Mouse (Mus musculus) erythroblast, embryonic 14.5 days (primary cell): ENCODE results near the gene Thsd4. TPM values are rescaled to one million over a fixed set of nuclear protein-coding genes. Genes with fewer than 3 reads are reported as not detected.

ENCODE experiments used
- H3K27me3 ChIP-seq: 2 replicates; pipeline ENCODE4 v1.6.1; 2012; ENCODE audit warnings: inconsistent platforms; ENCODE audit not compliant: control insufficient read depth
- H3K36me3 ChIP-seq: 2 replicates; pipeline ENCODE4 v1.6.1; 2012; ENCODE audit warnings: mild to moderate bottlenecking, inconsistent platforms; ENCODE audit not compliant: control insufficient read depth
- H3K4me1 ChIP-seq: 2 replicates; pipeline ENCODE4 v1.6.1; 2012; ENCODE audit warnings: inconsistent platforms; ENCODE audit not compliant: control insufficient read depth
- H3K4me3 ChIP-seq: replicated peaks from 2 replicates; pipeline ENCODE3; 2012; ENCODE audit warnings: moderate library complexity, mild to moderate bottlenecking, inconsistent platforms
- H3K9me3 ChIP-seq: 2 replicates; pipeline ENCODE4 v1.6.1; 2012; ENCODE audit warnings: low read length, inconsistent platforms, mixed read lengths; ENCODE audit not compliant: control insufficient read depth
- GATA1 ChIP-seq: IDR thresholded peaks from 2 replicates; pipeline ENCODE4 v1.6.1; 2012; ENCODE audit warnings: low read length, inconsistent platforms, mixed read lengths
- TAL1 ChIP-seq: IDR thresholded peaks from 3 replicates; pipeline ENCODE4 v1.6.1; 2012; ENCODE audit warnings: low read length, inconsistent platforms, mixed read lengths
- polyA plus RNA-seq: library from polyadenylated mRNA; stranded (reverse); fragments of >175 nt; gene quantifications from 2 replicates; pipeline ENCODE4 v1.2.3, GENCODE M21; 2012

Thsd4 gene
- polyA plus RNA-seq, 1 experiment = 0.01 TPM

DNA sequence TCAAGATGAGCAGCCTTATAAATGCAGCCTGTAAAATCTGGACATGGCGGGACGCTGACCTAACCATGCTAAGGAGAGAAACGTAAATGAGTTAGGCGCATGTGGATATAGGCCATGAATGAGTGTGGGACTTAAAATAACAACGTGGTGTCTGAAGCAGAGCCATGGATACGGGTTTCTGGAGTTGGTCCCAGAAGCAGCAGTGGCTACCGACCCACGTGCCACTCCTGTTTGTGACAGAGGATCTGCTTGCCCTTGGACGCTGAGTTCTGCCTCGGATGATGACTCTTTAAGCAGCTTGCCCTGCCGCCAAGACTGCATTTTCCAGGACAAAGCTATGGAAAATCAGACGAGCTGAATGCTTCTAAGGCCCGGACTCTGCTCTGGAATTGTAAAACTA is 262.2 kb downstream of the Thsd4 start:
- H3K9me3 ChIP-seq = no peaks in the 10 kb centered on the region
- no peak for TF ChIP-seq GATA1
- no peak for TF ChIP-seq TAL1

DNA sequence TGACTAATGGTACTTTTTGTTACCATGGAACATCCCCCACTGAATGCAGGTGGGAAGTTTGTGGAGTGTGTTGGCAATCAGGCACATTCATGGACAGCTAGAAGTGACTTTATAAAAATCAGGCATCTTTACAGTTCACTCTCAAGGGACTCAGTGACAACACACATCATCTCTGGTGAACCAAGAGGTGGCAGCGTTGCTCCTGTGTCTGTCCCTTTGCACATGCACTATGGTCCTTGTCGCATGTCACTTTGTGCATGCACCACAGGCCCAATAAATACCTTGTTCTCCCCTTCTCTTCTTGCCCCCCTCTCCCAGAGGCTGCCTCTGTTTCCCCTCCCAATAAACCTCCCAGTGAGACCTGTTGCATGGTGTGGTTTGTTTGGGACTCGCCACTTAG is 270.1 kb downstream of the Thsd4 start:
- peaks cover 9% of the 10 kb centered on the region for H3K4me1 ChIP-seq
- H3K27me3 ChIP-seq = no peaks in the 10 kb centered on the region
- H3K9me3 ChIP-seq = no peaks in the 10 kb centered on the region
- H3K4me3 ChIP-seq = no peak overlapping the region
- TF ChIP-seq GATA1 = no peak
- TF ChIP-seq TAL1 = no peak
- H3K36me3 ChIP-seq = no peaks in the 10 kb centered on the region

More for the DNA sequence above, 262.2 kb downstream of the Thsd4 start:
- no peaks in the 10 kb centered on the region for H3K36me3 ChIP-seq
- no peak overlapping the region for H3K4me3 ChIP-seq
- no peaks in the 10 kb centered on the region for H3K27me3 ChIP-seq
- peaks cover 47% of the 10 kb centered on the region for H3K4me1 ChIP-seq

DNA sequence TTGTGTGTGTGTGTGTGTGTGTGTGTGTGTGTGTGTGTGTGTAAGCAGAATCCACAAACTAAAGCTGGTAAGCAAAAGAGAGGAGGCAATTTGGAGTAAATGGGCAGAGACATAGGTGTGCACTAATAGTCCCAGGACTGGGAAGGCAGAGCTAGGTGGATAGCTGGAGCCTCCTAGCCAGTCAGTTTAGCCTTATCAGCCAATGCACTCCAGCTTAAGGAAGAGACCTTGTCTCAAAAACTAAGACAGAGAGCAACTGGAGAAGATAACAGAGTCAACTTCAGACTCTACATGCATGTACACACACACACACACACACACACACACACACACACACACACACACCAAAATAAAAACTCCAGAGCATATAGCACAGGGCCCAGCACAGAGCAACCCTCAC is 271.4 kb downstream of the Thsd4 start:
- Histone ChIP-seq H3K4me3 (no peak overlapping the region), H3K36me3 (no peaks in the 10 kb centered on the region), H3K27me3 (no peaks in the 10 kb centered on the region), H3K9me3 (no peaks in the 10 kb centered on the region), H3K4me1 (peaks cover 5% of the 10 kb centered on the region)
- TF ChIP-seq GATA1 = no peak
- no peak for TF ChIP-seq TAL1

DNA sequence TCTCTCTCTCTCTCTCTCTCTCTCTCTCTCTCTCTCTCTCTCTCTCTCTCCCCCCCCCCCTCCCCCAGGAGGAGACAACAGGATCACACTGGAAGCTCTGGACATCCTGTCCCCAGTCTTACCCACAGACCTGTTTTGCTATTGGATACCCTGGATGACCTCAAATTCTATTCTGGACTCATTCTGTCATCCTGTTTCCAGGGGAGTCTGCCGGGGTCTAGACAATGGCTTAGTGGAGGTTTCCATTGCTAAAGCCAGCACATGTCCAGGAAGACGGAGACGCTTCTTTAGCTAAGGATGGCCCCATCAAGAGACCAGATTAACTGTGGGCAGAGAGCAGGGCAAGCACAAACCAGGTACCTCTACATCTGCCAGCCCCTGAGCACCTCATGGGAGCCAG is 273.8 kb downstream of the Thsd4 start:
- no peak overlapping the region for H3K4me3 ChIP-seq
- TF ChIP-seq TAL1 (no peak), GATA1 (no peak)
- no peaks in the 10 kb centered on the region for H3K27me3 ChIP-seq
- H3K36me3 ChIP-seq = no peaks in the 10 kb centered on the region
- no peaks in the 10 kb centered on the region for H3K9me3 ChIP-seq
- H3K4me1 ChIP-seq = peaks cover 2% of the 10 kb centered on the region

DNA sequence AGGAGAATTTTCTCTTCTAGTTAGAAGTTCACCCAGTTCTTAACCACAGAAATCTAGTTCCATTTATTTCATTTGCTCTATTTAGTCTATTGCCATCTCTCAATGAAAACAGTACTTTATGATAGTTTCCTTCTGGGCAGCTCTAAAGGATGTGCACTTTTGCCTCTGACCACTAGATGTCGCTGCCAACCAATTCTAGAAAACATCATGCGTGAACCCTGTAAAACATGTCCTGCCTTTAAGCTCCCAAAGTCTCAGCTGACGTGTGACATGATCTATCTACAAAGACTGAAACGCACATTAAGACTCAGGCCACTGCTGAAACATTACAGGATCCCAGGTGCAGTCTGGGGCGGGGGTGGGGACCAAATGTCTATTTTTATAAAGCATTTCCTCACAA is 276.9 kb downstream of the Thsd4 start:
- TF ChIP-seq TAL1 = no peak
- no peak for TF ChIP-seq GATA1
- Histone ChIP-seq H3K27me3 (no peaks in the 10 kb centered on the region), H3K4me1 (no peaks in the 10 kb centered on the region), H3K36me3 (no peaks in the 10 kb centered on the region), H3K4me3 (no peak overlapping the region), H3K9me3 (no peaks in the 10 kb centered on the region)

DNA sequence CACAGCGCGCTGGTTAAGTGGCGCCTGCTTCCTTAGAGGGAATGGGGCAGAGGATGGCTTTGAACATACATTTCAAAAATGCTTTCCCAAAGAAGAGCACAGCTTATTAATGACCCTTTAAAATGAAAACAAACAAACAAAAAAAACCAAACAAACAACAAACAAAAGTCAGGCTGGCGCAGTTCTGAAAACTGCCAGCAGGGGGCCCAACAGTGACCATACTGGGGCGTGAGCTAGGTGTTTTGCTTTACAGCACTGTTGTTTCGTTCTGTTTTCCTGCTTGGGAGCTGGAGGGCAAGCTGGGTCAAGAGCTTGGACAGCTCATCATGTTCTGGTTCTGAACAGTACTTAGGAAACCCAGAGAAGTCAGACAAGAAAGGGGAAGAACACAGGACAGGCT is 278.3 kb downstream of the Thsd4 start:
- Histone ChIP-seq H3K36me3 (no peaks in the 10 kb centered on the region), H3K9me3 (no peaks in the 10 kb centered on the region), H3K4me1 (no peaks in the 10 kb centered on the region), H3K27me3 (no peaks in the 10 kb centered on the region), H3K4me3 (no peak overlapping the region)
- TF ChIP-seq GATA1 (no peak), TAL1 (no peak)

DNA sequence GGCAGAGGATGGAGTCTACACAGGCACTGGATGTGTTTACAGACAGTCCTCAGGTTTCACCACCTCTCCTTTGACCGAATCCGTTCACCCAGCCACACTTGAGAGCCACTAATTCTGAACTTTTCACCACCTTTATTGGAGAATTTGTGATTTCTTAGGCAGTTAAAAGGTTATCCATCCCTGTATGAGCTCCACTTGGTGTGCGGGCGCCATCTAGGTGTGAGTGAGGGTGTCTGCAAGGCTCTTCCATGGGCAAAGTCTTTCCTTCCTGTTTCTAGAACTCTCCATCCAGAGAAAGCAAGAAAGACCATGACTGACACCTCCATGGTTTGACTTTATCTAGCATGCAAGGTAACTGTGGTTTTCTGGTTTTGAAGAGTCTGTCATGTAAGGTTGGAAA is 284.2 kb downstream of the Thsd4 start:
- Histone ChIP-seq H3K9me3 (no peaks in the 10 kb centered on the region), H3K4me3 (no peak overlapping the region), H3K36me3 (no peaks in the 10 kb centered on the region), H3K4me1 (no peaks in the 10 kb centered on the region), H3K27me3 (no peaks in the 10 kb centered on the region)
- TF ChIP-seq TAL1 = no peak
- no peak for TF ChIP-seq GATA1

DNA sequence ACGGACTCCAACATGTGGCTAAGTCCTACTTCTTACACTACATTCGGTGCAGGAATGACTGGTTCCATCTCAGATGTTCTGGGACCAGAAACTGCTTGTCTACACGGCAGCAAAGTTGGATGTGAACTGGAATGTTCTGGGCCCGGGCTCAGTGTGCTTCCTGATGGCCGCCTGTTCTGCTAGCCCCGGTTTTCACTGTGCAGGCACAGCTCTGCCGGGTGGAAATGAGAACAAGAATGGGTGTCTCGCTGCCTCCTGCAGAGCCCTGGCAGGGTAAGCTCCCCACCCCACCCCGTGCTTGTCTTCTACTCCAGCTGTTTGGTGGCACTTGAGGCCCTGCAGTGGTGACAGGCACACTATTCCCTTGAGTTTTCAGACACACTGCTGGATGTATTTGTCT is 285.7 kb downstream of the Thsd4 start:
- no peak for TF ChIP-seq GATA1
- Histone ChIP-seq H3K36me3 (no peaks in the 10 kb centered on the region), H3K4me3 (no peak overlapping the region), H3K4me1 (no peaks in the 10 kb centered on the region), H3K27me3 (no peaks in the 10 kb centered on the region), H3K9me3 (no peaks in the 10 kb centered on the region)

DNA sequence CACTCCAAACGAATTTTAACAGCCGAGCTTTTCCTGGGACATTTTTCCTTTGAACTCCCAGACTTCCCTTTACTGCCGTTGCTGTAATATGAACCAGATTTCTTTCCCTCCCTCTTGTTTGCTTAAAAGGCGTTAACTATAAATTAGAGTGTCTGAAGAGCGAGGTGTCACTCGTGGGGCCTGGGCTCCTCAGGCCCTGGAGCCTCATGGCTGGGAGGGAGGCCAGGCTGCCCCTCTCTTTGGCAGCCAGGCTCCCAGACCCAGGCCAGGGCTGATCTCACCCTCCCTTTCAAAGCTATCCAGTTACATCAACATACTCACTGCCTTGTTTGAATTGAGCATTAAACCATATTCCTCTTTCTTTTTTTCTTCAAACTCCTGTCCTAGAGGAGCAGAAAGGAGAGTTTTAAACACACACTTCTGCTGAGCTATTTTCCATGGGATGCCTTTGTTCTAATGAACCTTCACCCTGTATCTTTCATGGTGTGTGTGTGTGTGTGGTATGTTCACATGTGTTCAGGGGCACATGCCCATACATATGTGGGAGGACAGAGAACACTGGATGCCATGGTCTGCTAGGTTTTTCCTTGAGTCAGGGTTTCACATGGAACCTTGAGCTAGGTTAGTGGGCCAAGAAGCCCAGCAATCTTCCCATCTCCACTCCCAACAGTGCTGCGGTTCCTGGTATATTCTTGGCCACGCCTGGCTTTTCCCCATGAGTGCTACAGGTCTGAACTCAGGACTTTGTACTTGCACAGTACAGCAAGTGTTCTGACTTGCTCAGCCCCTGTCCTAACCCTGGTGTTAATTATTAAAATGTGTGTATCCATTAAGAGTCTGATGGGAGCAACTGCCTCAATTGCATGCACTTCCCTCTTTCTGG is 287.4 kb downstream of the Thsd4 start:
- TF ChIP-seq TAL1 = no peak
- TF ChIP-seq GATA1 = no peak
- no peaks in the 10 kb centered on the region for H3K4me1 ChIP-seq
- no peaks in the 10 kb centered on the region for H3K27me3 ChIP-seq
- no peaks in the 10 kb centered on the region for H3K9me3 ChIP-seq
- no peaks in the 10 kb centered on the region for H3K36me3 ChIP-seq
- H3K4me3 ChIP-seq = no peak overlapping the region
